Mouse (Mus musculus) embryonic facial prominence, embryonic 11.5 days (tissue): Measurements from ENCODE around the gene Hmgn3. TPM values are rescaled to one million over a fixed set of nuclear protein-coding genes. Genes with fewer than 3 reads are reported as not detected.

Source experiments
- ATAC-seq: fragments of 200-750 bp; cut with Nextera tagmentation; replicated peaks from 2 replicates; pipeline ENCODE4 v1.8.0; 2017; ENCODE audit warnings: low read depth; ENCODE audit not compliant: insufficient number of reproducible peaks, low FRiP score, low TSS enrichment
- DNase-seq: peaks from one replicate; pipeline ENCODE4 v3.0.0-alpha.2; 2015; ENCODE audit warnings: low spot score
- H3K27ac ChIP-seq: fragments of 300-500 bp; sonication (generic); replicated peaks from 2 replicates; pipeline ENCODE4 v1.5.1; 2014; ENCODE audit warnings: mild to moderate bottlenecking, low read depth, low read length, control low read depth
- H3K27me3 ChIP-seq: fragments of 300-500 bp; sonication (generic); 2 replicates; pipeline ENCODE4 v1.6.1; 2014; ENCODE audit warnings: mild to moderate bottlenecking, low read length, moderate library complexity, mixed read lengths; ENCODE audit not compliant: control insufficient read depth, insufficient read depth
- H3K36me3 ChIP-seq: fragments of 300-500 bp; sonication (generic); replicated peaks from 2 replicates; pipeline ENCODE4 v1.6.1; 2014; ENCODE audit warnings: low read depth, mild to moderate bottlenecking, low read length, moderate library complexity, mixed read lengths; ENCODE audit not compliant: control insufficient read depth, insufficient read depth
- H3K4me1 ChIP-seq: fragments of 300-500 bp; sonication (generic); 2 replicates; pipeline ENCODE4 v1.6.1; 2014; ENCODE audit warnings: low read length, mixed read lengths; ENCODE audit not compliant: control insufficient read depth, insufficient read depth
- H3K4me2 ChIP-seq: fragments of 300-500 bp; sonication (generic); 2 replicates; pipeline ENCODE4 v1.6.1; 2014; ENCODE audit warnings: low read depth, mild to moderate bottlenecking, control low read depth, low read length, moderate library complexity
- H3K4me3 ChIP-seq: fragments of 300-500 bp; sonication (generic); 2 replicates; pipeline ENCODE4 v1.5.1; 2014; ENCODE audit warnings: low read depth, low read length, control low read depth
- H3K9ac ChIP-seq: fragments of 300-500 bp; sonication (generic); replicated peaks from 2 replicates; pipeline ENCODE4 v1.6.1; 2014; ENCODE audit warnings: mild to moderate bottlenecking, control low read depth, low read length
- H3K9me3 ChIP-seq: fragments of 300-500 bp; sonication (generic); replicated peaks from 2 replicates; pipeline ENCODE4 v1.6.1; 2016; ENCODE audit warnings: mild to moderate bottlenecking, low read length, inconsistent platforms, mixed read lengths; ENCODE audit not compliant: control insufficient read depth
- WGBS: fragments of 180-500 bp; shearing (Covaris S2); extraction: QIAGEN DNeasy Blood & Tissue Kit; methylation state at CpG from one replicate; pipeline ENCODE4 v1.1.7; 2014; 5-methylcytosine and 5-hydroxymethylcytosine counted together
- polyA plus RNA-seq: library from polyadenylated mRNA; unstranded; fragments of >200 nt; fragmentation: Nextera tagmentation; extraction: Ambion mirVana; gene quantifications from 2 replicates; pipeline ENCODE4 v1.2.1, GENCODE M21; 2014

The Hmgn3 gene
- polyA plus RNA-seq, 1 experiment from 2014 or later = 199 TPM

GRCm38 (mm10) chr9:83110406-83111116 is 35.9 kb downstream of the Hmgn3 start:
- 89% methylated on average over 9 of the region's 9 CpGs for WGBS
- H3K4me2 ChIP-seq = no peak overlapping the region
- ATAC-seq (no peak), DNase-seq (no peak)
- H3K4me3 ChIP-seq = no peak overlapping the region
- H3K27me3 ChIP-seq = no peaks in the 10 kb centered on the region
- no peaks in the 10 kb centered on the region for H3K4me1 ChIP-seq
- H3K27ac ChIP-seq = no peak overlapping the region
- no peak overlapping the region for H3K9ac ChIP-seq
- H3K9me3 ChIP-seq = no peaks in the 10 kb centered on the region
- H3K36me3 ChIP-seq = no peaks in the 10 kb centered on the region

- 89% methylated on average over 6 of the region's 6 CpGs for WGBS
Observed at GRCm38 (mm10) chr9:83109705-83110104, 36.8 kb downstream of the Hmgn3 start.

GRCm38 (mm10) chr9:83108821-83109220 is 37.7 kb downstream of the Hmgn3 start:
- H3K27me3 ChIP-seq = no peaks in the 10 kb centered on the region
- H3K9ac ChIP-seq = no peak overlapping the region
- H3K4me3 ChIP-seq = no peak overlapping the region
- no peak for ATAC-seq
- no peak overlapping the region for H3K27ac ChIP-seq
- no peak overlapping the region for H3K4me2 ChIP-seq
- WGBS = 79% methylated on average over 3 of the region's 3 CpGs
- H3K4me1 ChIP-seq = no peaks in the 10 kb centered on the region
- H3K9me3 ChIP-seq = no peaks in the 10 kb centered on the region
- no peak for DNase-seq
- no peaks in the 10 kb centered on the region for H3K36me3 ChIP-seq

More at GRCm38 (mm10) chr9:83109705-83110104, 36.8 kb downstream of the Hmgn3 start:
- H3K36me3 ChIP-seq = no peaks in the 10 kb centered on the region
- no peak overlapping the region for H3K27ac ChIP-seq
- H3K9me3 ChIP-seq = no peaks in the 10 kb centered on the region
- ATAC-seq = no peak
- H3K4me3 ChIP-seq = no peak overlapping the region
- H3K4me1 ChIP-seq = no peaks in the 10 kb centered on the region
- no peak for DNase-seq
- no peaks in the 10 kb centered on the region for H3K27me3 ChIP-seq
- H3K4me2 ChIP-seq = no peak overlapping the region
- no peak overlapping the region for H3K9ac ChIP-seq

GRCm38 (mm10) chr9:83103785-83104184 is 42.7 kb downstream of the Hmgn3 start:
- Histone ChIP-seq H3K9ac (no peak overlapping the region), H3K27ac (no peak overlapping the region), H3K27me3 (no peaks in the 10 kb centered on the region), H3K4me1 (no peaks in the 10 kb centered on the region), H3K4me3 (no peak overlapping the region), H3K36me3 (no peaks in the 10 kb centered on the region), H3K4me2 (no peak overlapping the region), H3K9me3 (no peaks in the 10 kb centered on the region)
- no peak for DNase-seq
- no peak for ATAC-seq
- 92% methylated on average over 3 of the region's 3 CpGs for WGBS

GRCm38 (mm10) chr9:83101691-83102090 is 44.8 kb downstream of the Hmgn3 start:
- 90% methylated on average over 3 of the region's 3 CpGs for WGBS
- no peaks in the 10 kb centered on the region for H3K36me3 ChIP-seq
- H3K9ac ChIP-seq = no peak overlapping the region
- no peaks in the 10 kb centered on the region for H3K27me3 ChIP-seq
- ATAC-seq (no peak), DNase-seq (no peak)
- H3K9me3 ChIP-seq = no peaks in the 10 kb centered on the region
- H3K4me1 ChIP-seq = no peaks in the 10 kb centered on the region
- no peak overlapping the region for H3K4me2 ChIP-seq
- H3K4me3 ChIP-seq = no peak overlapping the region
- no peak overlapping the region for H3K27ac ChIP-seq

- H3K9me3 ChIP-seq = no peaks in the 10 kb centered on the region
- no peak overlapping the region for H3K4me3 ChIP-seq
- no peak for DNase-seq
- no peak for ATAC-seq
- 88% methylated on average over 3 of the region's 3 CpGs for WGBS
- H3K27ac ChIP-seq = no peak overlapping the region
- H3K4me2 ChIP-seq = no peak overlapping the region
- no peaks in the 10 kb centered on the region for H3K36me3 ChIP-seq
- no peaks in the 10 kb centered on the region for H3K4me1 ChIP-seq
- H3K9ac ChIP-seq = no peak overlapping the region
- H3K27me3 ChIP-seq = no peaks in the 10 kb centered on the region
Observed at GRCm38 (mm10) chr9:83100786-83101185, 45.7 kb downstream of the Hmgn3 start.

- WGBS = 73% methylated on average over 12 of the region's 12 CpGs
- Histone ChIP-seq H3K36me3 (no peaks in the 10 kb centered on the region), H3K4me3 (no peak overlapping the region), H3K9ac (no peak overlapping the region), H3K4me1 (no peaks in the 10 kb centered on the region), H3K27me3 (no peaks in the 10 kb centered on the region), H3K4me2 (no peak overlapping the region), H3K9me3 (no peaks in the 10 kb centered on the region), H3K27ac (no peak overlapping the region)
- no peak for DNase-seq
- no peak for ATAC-seq
Observed at GRCm38 (mm10) chr9:83098652-83099307, 47.7 kb downstream of the Hmgn3 start.

GRCm38 (mm10) chr9:83097816-83098215 is 48.7 kb downstream of the Hmgn3 start:
- H3K4me3 ChIP-seq = no peak overlapping the region
- H3K36me3 ChIP-seq = no peaks in the 10 kb centered on the region
- no peak overlapping the region for H3K4me2 ChIP-seq
- no peaks in the 10 kb centered on the region for H3K27me3 ChIP-seq
- ATAC-seq = no peak
- 41% methylated on average over 8 of the region's 8 CpGs for WGBS
- no peak for DNase-seq
- no peaks in the 10 kb centered on the region for H3K9me3 ChIP-seq
- H3K4me1 ChIP-seq = no peaks in the 10 kb centered on the region
- no peak overlapping the region for H3K9ac ChIP-seq
- H3K27ac ChIP-seq = no peak overlapping the region
